Mouse (Mus musculus): ENCODE measurements at regions not wholly inside any gene's neighbourhood (a gene's known extent, or its start where the extent isn't known, plus 50 kb on each side); places are given as distances from the start of the nearest gene placed in this dataset.

GRCm38 (mm10) chr13:6367661-6368060, 180.3 kb upstream of the Pitrm1 start:
- H3K27ac ChIP-seq (ENCODE audit: control insufficient read depth, insufficient read depth, low read depth, low read length, poor library complexity): no peak overlapping the region
- no peak overlapping the region for H3K4me3 ChIP-seq (replicated peaks; ENCODE audit: control insufficient read depth, low read depth, low read length)
- H3K4me1 ChIP-seq (ENCODE audit: control insufficient read depth, insufficient read depth, low read length): no peaks in the 10 kb centered on the region
- 82% methylated on average over 1 of the region's 1 CpGs for WGBS
- no peak for TF ChIP-seq POLR2A (IDR thresholded peaks at IDR 0.05; ENCODE audit: borderline replicate concordance, control insufficient read depth, low read depth, low read length)

DNA sequence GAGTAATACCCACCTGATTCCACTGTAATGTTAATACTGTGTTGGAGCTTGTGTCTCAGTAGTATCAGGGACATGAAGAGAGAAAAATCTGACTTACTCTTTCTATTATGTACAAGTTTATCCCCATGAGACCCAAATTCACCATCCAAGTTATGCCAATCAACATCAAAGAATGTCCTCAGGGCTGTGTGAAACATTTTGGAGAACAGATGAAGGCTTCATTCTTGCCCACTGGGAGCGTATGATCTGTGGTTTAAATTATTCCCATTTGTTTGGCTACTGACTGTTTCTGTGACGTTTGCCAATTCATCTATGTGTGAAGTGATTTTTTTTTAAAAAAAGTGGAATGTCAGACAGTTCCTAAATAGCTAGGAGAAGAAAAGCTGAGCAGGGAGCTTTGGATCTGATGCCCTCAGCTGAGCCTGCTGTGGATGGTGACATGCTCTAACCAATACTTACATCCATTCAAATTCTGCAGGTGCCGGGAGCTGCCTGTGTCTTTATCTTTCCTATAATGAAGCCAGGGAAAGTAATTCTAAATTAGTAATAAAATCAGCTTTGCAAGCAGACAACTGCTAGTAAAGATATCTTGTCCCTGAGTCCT, 173.3 kb upstream of the Pitrm1 start:
- 74% methylated on average over 3 of the region's 3 CpGs for WGBS

GRCm38 (mm10) chr13:6377919-6378318, 170.0 kb upstream of the Pitrm1 start:
- no peaks in the 10 kb centered on the region for H3K4me1 ChIP-seq (ENCODE audit: control insufficient read depth, insufficient read depth, low read length)
- no peak overlapping the region for H3K27ac ChIP-seq (ENCODE audit: control insufficient read depth, insufficient read depth, low read depth, low read length, poor library complexity)
- WGBS: 80% methylated on average over 3 of the region's 3 CpGs
- no peak overlapping the region for H3K4me3 ChIP-seq (replicated peaks; ENCODE audit: control insufficient read depth, low read depth, low read length)
- TF ChIP-seq POLR2A (IDR thresholded peaks at IDR 0.05; ENCODE audit: borderline replicate concordance, control insufficient read depth, low read depth, low read length) (no peak), CTCF (IDR thresholded peaks at IDR 0.05; ENCODE audit: control insufficient read depth, insufficient read depth, low read length) (no peak)

More for the DNA sequence above, 173.3 kb upstream of the Pitrm1 start:
- Histone ChIP-seq H3K4me1 (ENCODE audit: control insufficient read depth, insufficient read depth, low read length) (no peaks in the 10 kb centered on the region), H3K4me3 (replicated peaks; ENCODE audit: control insufficient read depth, low read depth, low read length) (no peak overlapping the region), H3K27ac (ENCODE audit: control insufficient read depth, insufficient read depth, low read depth, low read length, poor library complexity) (no peak overlapping the region)
- no peak for TF ChIP-seq POLR2A (IDR thresholded peaks at IDR 0.05; ENCODE audit: borderline replicate concordance, control insufficient read depth, low read depth, low read length)
- TF ChIP-seq CTCF (IDR thresholded peaks at IDR 0.05; ENCODE audit: control insufficient read depth, insufficient read depth, low read length): no peak

- Histone ChIP-seq H3K4me3 (replicated peaks; ENCODE audit: control insufficient read depth, low read depth, low read length) (no peak overlapping the region), H3K27ac (ENCODE audit: control insufficient read depth, insufficient read depth, low read depth, low read length, poor library complexity) (no peak overlapping the region), H3K4me1 (ENCODE audit: control insufficient read depth, insufficient read depth, low read length) (no peaks in the 10 kb centered on the region)
- WGBS: 87% methylated on average over 5 of the region's 5 CpGs
- TF ChIP-seq POLR2A (IDR thresholded peaks at IDR 0.05; ENCODE audit: borderline replicate concordance, control insufficient read depth, low read depth, low read length) (no peak), CTCF (IDR thresholded peaks at IDR 0.05; ENCODE audit: control insufficient read depth, insufficient read depth, low read length) (no peak)
Observed at GRCm38 (mm10) chr13:6395562-6396223, 152.3 kb upstream of the Pitrm1 start.

GRCm38 (mm10) chr13:6397648-6398047, 150.3 kb upstream of the Pitrm1 start:
- no peak overlapping the region for H3K27ac ChIP-seq (ENCODE audit: control insufficient read depth, insufficient read depth, low read depth, low read length, poor library complexity)
- 90% methylated on average over 1 of the region's 1 CpGs for WGBS
- no peak overlapping the region for H3K4me3 ChIP-seq (replicated peaks; ENCODE audit: control insufficient read depth, low read depth, low read length)
- H3K4me1 ChIP-seq (ENCODE audit: control insufficient read depth, insufficient read depth, low read length): no peaks in the 10 kb centered on the region
- TF ChIP-seq CTCF (IDR thresholded peaks at IDR 0.05; ENCODE audit: control insufficient read depth, insufficient read depth, low read length) (no peak), POLR2A (IDR thresholded peaks at IDR 0.05; ENCODE audit: borderline replicate concordance, control insufficient read depth, low read depth, low read length) (no peak)

GRCm38 (mm10) chr13:6431821-6432220, 116.1 kb upstream of the Pitrm1 start:
- Histone ChIP-seq H3K27ac (ENCODE audit: control insufficient read depth, insufficient read depth, low read depth, low read length, poor library complexity) (no peak overlapping the region), H3K4me1 (ENCODE audit: control insufficient read depth, insufficient read depth, low read length) (no peaks in the 10 kb centered on the region), H3K4me3 (replicated peaks; ENCODE audit: control insufficient read depth, low read depth, low read length) (no peak overlapping the region)
- 46% methylated on average over 4 of the region's 4 CpGs for WGBS
- no peak for TF ChIP-seq CTCF (IDR thresholded peaks at IDR 0.05; ENCODE audit: control insufficient read depth, insufficient read depth, low read length)
- no peak for TF ChIP-seq POLR2A (IDR thresholded peaks at IDR 0.05; ENCODE audit: borderline replicate concordance, control insufficient read depth, low read depth, low read length)

GRCm38 (mm10) chr13:6446976-6447375, 101.0 kb upstream of the Pitrm1 start:
- Histone ChIP-seq H3K27ac (ENCODE audit: control insufficient read depth, insufficient read depth, low read depth, low read length, poor library complexity) (no peak overlapping the region), H3K4me1 (ENCODE audit: control insufficient read depth, insufficient read depth, low read length) (no peaks in the 10 kb centered on the region), H3K4me3 (replicated peaks; ENCODE audit: control insufficient read depth, low read depth, low read length) (no peak overlapping the region)
- no peak for TF ChIP-seq CTCF (IDR thresholded peaks at IDR 0.05; ENCODE audit: control insufficient read depth, insufficient read depth, low read length)
- no peak for TF ChIP-seq POLR2A (IDR thresholded peaks at IDR 0.05; ENCODE audit: borderline replicate concordance, control insufficient read depth, low read depth, low read length)

DNA sequence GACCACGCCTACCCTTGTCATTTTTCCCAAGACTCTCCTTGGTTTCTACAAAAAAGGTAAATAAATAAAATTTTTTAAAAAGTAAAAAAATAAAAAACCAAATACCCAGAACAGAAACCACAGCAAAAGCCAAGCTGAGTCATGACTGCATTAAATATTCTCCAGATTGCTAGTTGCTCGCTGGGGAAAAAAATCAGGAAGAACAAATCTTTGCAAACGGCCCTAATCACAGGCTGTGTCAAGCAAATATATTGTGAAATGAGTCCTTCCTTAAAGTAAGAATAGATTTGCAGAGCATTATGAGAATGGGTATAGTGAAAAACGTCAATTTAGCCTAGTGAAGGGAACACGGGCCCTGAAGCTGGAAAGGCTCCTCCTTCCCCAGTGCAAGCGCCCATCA, 86.6 kb upstream of the Pitrm1 start:
- no peak for TF ChIP-seq CTCF (IDR thresholded peaks at IDR 0.05; ENCODE audit: control insufficient read depth, insufficient read depth, low read length)
- TF ChIP-seq POLR2A (IDR thresholded peaks at IDR 0.05; ENCODE audit: borderline replicate concordance, control insufficient read depth, low read depth, low read length): no peak
- WGBS: 37% methylated on average over 6 of the region's 6 CpGs
- Histone ChIP-seq H3K4me3 (replicated peaks; ENCODE audit: control insufficient read depth, low read depth, low read length) (no peak overlapping the region), H3K4me1 (ENCODE audit: control insufficient read depth, insufficient read depth, low read length) (no peaks in the 10 kb centered on the region), H3K27ac (ENCODE audit: control insufficient read depth, insufficient read depth, low read depth, low read length, poor library complexity) (no peak overlapping the region)

Measured in bone marrow, adult 2 months (tissue).